Mouse (Mus musculus) limb, embryonic 10.5 days (tissue): ENCODE measurements at regions not wholly inside any gene's neighbourhood (a gene's known extent, or its start where the extent isn't known, plus 50 kb on each side); places are given as distances from the start of the nearest gene placed in this dataset.
A peak's percentile ranks its signal among the peaks of the same experiment; 100 is the strongest.

Experiments
- DNase-seq: peaks from one replicate; pipeline ENCODE4 v3.0.0-alpha.2; 2017; ENCODE audit warnings: low spot score
- H3K27ac ChIP-seq: fragments of 300-500 bp; sonication (generic); 2 replicates; pipeline ENCODE4 v1.5.1; 2016; ENCODE audit warnings: mild to moderate bottlenecking
- H3K27me3 ChIP-seq: fragments of 300-500 bp; sonication (generic); 2 replicates; pipeline ENCODE4 v1.6.1; 2016; ENCODE audit warnings: low read depth, mild to moderate bottlenecking; ENCODE audit not compliant: poor library complexity, severe bottlenecking
- H3K36me3 ChIP-seq: fragments of 300-500 bp; sonication (generic); 2 replicates; pipeline ENCODE4 v1.6.1; 2016; ENCODE audit warnings: mild to moderate bottlenecking, moderate library complexity
- H3K4me1 ChIP-seq: fragments of 300-500 bp; sonication (generic); 2 replicates; pipeline ENCODE4 v1.6.1; 2016
- H3K4me3 ChIP-seq: fragments of 300-500 bp; sonication (generic); 2 replicates; pipeline ENCODE4 v1.5.1; 2016; ENCODE audit warnings: mild to moderate bottlenecking, moderate library complexity
- H3K9me3 ChIP-seq: fragments of 300-500 bp; sonication (generic); replicated peaks from 2 replicates; pipeline ENCODE4 v1.6.1; 2016; ENCODE audit warnings: mild to moderate bottlenecking
- WGBS: fragments of 180-500 bp; shearing (Covaris S2); methylation state at CpG from one replicate; pipeline ENCODE4 v1.1.7; 2016; 5-methylcytosine and 5-hydroxymethylcytosine counted together

DNA sequence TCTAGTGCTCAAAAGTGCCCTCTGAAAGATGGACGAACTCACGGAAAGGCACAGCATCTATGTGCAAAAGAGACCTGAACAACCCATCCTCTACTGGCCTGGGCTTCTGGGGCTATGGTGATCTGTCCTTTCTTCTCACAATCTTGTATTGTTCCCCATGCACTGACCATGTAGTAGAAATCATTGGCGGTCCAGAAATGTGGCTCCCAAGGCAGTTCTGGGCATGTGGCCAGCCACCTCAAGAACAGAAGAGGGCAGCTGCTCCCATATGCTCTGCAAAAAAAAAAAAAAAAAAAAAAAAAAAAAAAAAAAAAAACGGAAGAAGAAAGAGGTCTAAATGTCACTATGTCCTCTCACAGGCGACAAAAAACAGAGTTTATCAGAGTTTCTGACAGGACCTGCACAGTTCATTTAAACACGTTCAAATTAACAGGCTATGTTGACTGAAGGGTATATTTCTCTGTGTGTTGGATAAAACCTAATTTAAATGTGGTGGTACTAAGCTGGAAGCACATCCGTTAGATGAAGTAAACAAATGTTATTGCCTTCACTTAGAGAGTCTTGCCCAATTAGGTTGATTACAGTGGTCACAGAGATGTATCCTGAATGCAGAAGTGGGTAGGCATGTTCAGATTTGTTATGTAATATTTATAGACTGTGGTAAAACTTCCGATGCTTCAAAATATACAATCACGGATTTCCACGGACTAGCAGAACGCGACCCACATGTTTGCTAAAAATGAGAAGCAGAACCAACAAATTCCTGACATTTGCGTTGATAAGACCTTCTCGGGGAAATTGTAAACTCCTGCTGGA lies 470.9 kb downstream of the Epha4 start:
- DNase-seq: no peak
- WGBS: 81% methylated on average over 14 of the region's 14 CpGs
- Histone ChIP-seq H3K27ac (no peak overlapping the region), H3K9me3 (no peaks in the 10 kb centered on the region), H3K4me3 (no peak overlapping the region), H3K36me3 (no peaks in the 10 kb centered on the region), H3K27me3 (no peaks in the 10 kb centered on the region), H3K4me1 (no peaks in the 10 kb centered on the region)

DNA sequence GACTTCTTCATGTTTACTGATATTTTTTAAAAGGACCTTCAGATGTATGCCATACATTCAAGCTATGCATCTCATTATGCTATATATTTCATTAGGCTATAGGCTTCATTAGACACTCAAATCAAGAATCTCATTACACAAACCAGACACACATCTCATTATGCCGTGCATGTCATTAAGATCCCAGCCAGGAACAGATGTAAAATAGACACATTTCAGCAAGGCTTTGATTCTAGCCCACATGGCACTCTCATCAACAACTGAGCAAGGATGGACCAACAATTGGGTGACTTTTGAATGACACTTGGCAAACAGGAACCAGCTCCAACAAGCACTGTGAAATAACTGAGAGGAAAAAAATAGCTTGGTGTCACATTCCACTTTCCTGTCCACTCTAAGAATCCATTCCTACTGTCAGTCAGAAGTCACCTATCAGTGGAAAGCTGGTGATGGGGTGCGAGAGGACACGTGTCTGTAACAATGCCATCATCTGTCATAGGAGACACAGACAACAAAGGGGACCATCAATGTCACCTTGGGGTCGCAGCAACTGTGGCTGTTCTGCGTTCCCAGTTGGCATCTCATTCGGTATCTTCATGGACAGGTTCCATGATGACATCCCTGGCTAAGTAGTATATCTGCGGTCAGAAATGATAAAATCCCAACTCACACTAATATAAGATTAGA lies 466.0 kb downstream of the Epha4 start:
- no peaks in the 10 kb centered on the region for H3K4me1 ChIP-seq
- H3K9me3 ChIP-seq: no peaks in the 10 kb centered on the region
- no peak overlapping the region for H3K4me3 ChIP-seq
- H3K27ac ChIP-seq: no peak overlapping the region
- 93% methylated on average over 7 of the region's 7 CpGs for WGBS
- no peaks in the 10 kb centered on the region for H3K36me3 ChIP-seq
- DNase-seq: no peak
- H3K27me3 ChIP-seq: no peaks in the 10 kb centered on the region

DNA sequence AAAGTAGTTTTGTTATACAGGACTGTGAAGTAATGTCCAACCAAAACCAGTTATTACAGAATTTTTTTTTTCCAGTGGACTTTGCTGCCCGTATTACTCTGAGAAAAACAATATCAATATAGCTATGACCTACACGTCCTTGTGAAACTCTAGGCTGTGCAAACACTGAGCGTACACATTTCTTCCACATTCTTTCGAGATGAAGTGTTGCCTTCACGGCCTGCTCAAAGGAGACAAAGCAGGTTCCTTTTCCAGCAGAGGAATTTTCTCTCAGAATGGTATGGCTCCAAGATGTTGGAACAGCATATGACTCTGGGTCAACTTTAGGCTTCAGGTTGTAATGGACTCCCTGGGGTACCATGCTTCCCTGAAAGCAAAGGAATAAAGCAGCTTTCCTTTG lies 463.6 kb downstream of the Epha4 start:
- Histone ChIP-seq H3K27me3 (no peaks in the 10 kb centered on the region), H3K36me3 (no peaks in the 10 kb centered on the region), H3K27ac (no peak overlapping the region), H3K4me1 (no peaks in the 10 kb centered on the region), H3K4me3 (no peak overlapping the region), H3K9me3 (no peaks in the 10 kb centered on the region)
- no peak for DNase-seq
- WGBS: 92% methylated on average over 5 of the region's 5 CpGs

DNA sequence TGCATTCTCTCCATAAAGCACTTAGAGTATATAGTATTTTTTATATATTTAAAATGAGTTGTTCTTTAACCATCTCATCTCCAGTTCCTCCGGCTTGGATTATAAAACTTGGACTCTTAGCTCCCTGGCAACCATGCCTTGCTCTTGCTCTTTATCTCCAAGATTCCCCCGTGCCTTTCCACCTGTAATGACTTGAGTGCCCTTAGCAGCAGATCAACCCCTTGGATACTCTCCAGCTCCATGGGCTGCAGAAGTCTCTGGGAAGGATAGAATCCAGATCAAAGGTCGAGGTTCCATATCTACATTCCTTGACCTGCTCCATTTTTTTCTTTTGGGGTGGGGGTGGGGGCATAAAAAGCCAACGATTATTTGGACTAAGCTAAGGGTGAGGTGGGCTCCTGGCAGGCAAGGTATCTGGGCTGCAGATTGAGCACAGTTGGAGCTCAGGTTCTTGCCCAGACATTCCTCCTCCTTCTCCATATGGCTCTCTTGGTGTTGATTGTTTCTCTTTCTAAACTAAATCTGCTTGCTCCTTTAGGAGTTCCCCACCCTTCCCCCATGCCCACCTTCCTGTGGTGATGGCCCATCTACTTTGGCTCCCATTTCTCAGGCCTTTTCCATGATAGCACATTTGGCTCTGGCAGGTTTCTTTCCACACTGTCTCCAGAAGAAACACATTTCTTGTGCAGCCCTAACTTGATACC lies 460.9 kb downstream of the Epha4 start:
- WGBS: 81% methylated on average over 4 of the region's 4 CpGs

DNA sequence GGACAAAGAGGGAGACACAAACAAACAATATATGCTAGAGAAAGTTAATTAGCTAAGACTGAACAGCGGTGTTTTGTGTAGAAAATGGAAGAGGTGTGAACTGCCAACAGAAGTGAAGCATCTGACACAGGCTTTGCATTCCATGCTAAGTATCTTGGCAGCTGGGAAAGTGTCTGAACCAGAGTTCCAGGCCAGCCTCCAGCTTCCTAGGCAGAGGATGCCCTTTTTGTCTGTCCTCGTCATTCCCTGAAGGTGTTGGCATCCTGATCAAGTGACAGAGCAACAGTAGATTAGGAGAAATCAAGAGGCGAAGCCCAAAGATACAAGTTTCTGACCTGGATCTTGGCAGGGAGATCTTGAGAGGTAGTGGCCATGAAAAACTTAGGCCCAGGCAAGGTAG lies 452.4 kb downstream of the Epha4 start:
- Histone ChIP-seq H3K4me1 (0 out of 2 replicates have a peak, but pooled peaks cover 5% of the 10 kb centered on the region), H3K27me3 (no peaks in the 10 kb centered on the region), H3K4me3 (no peak overlapping the region), H3K36me3 (no peaks in the 10 kb centered on the region), H3K27ac (no peak overlapping the region), H3K9me3 (no peaks in the 10 kb centered on the region)
- DNase-seq: no peak
- WGBS: 81% methylated on average over 3 of the region's 3 CpGs

More for the DNA sequence above, 460.9 kb downstream of the Epha4 start:
- Histone ChIP-seq H3K4me1 (no peaks in the 10 kb centered on the region), H3K9me3 (no peaks in the 10 kb centered on the region), H3K36me3 (no peaks in the 10 kb centered on the region), H3K27me3 (no peaks in the 10 kb centered on the region), H3K4me3 (no peak overlapping the region), H3K27ac (no peak overlapping the region)
- DNase-seq: no peak

DNA sequence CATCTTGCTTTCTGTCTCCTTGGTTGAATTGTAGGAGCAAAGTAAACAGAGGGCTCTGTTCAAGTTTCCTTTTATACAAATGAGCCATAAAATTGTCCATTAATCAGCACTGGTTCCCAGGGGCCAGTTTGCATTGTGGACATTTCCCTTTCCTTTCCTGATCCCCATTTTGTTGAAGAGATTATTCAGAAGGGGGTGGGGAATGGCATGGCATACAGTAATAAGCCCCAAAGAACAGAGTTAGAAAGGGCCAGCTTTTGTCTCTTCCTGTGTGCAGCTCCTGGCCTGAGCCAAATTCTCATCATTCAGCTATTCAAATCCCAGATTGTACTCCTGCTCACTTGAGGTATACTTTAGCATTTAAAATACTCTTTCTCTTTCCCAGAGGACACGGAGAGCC lies 441.8 kb downstream of the Epha4 start:
- no peak overlapping the region for H3K27ac ChIP-seq
- H3K9me3 ChIP-seq: no peaks in the 10 kb centered on the region
- 76% methylated on average over 1 of the region's 1 CpGs for WGBS
- no peak overlapping the region for H3K4me3 ChIP-seq
- H3K36me3 ChIP-seq: no peaks in the 10 kb centered on the region
- no peaks in the 10 kb centered on the region for H3K27me3 ChIP-seq
- no peaks in the 10 kb centered on the region for H3K4me1 ChIP-seq
- DNase-seq: no peak

DNA sequence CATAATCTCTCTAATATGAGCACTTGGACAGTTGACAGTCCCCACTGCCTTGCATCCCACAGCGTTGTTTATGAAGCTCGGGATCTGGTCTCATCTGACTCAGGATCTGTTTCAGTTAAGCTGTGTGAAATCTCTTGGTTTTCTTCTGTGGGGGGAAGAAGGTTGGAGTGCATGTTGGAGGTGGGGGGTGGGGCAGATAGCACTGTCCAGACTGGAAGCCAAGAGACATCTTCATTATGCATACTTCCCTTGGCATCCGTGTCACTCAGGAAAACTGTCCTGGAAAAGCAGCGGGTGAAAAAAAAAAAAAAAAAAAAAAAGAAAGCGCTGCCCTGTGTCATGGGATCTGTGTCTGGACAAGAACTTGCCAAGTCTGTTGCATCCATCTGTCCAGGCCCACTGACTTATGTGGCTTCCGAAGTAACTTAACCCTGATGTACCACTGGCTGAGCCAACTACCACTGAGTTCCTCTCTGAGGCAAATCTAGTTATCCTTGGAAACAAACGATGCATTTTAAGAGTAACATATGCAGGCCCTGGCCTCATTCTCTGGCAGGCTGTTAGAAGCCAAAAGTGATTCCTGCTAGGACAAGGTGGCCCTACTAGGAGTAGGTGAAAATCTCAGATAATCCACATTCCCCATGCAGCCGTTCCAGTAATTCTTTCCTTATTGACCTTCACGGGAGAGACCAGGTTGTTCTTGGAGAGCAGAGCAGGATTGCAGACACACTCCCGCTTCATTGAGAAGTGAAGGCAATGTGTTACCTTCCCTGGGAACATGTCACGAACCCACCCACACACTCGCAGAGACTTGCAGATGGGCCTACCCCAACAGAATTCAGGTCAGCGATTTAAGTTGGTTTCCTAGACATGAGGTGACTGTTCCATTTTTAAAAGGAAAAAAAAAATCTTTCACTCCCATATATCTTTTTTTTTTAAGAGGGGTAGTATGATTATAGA lies 439.7 kb downstream of the Epha4 start:
- Histone ChIP-seq H3K36me3 (no peaks in the 10 kb centered on the region), H3K4me3 (no peak overlapping the region), H3K27me3 (no peaks in the 10 kb centered on the region), H3K4me1 (no peaks in the 10 kb centered on the region), H3K9me3 (no peaks in the 10 kb centered on the region), H3K27ac (no peak overlapping the region)
- 88% methylated on average over 13 of the region's 13 CpGs for WGBS
- DNase-seq: no peak

DNA sequence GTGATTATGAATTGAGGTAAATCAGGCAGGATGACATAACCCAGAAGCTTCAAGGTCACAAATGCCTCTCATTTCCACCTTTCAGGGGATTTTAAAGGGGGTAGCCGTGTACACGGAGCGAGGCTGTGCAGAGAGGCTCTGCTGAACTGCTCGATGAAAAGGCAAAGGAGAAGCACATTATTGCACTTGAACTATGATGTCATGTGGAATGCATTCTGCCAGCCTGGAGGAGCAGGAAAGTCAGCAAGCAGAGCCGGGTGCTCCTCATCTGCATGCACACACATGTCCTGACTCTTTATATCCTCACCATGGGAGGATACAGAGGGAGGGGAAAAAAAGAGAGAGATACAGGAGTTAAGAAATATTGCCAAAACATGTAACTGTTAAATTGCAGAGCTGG lies 434.1 kb downstream of the Epha4 start:
- Histone ChIP-seq H3K27me3 (0 out of 2 replicates have a peak, but pooled peaks cover 4% of the 10 kb centered on the region), H3K27ac (peak overlapping the region; percentile 40; the same call in 1 of the 2 replicates), H3K4me1 (peaks cover 35% of the 10 kb centered on the region), H3K36me3 (no peaks in the 10 kb centered on the region), H3K4me3 (no peak overlapping the region), H3K9me3 (no peaks in the 10 kb centered on the region)
- WGBS: 58% methylated on average over 5 of the region's 5 CpGs
- DNase-seq: no peak

DNA sequence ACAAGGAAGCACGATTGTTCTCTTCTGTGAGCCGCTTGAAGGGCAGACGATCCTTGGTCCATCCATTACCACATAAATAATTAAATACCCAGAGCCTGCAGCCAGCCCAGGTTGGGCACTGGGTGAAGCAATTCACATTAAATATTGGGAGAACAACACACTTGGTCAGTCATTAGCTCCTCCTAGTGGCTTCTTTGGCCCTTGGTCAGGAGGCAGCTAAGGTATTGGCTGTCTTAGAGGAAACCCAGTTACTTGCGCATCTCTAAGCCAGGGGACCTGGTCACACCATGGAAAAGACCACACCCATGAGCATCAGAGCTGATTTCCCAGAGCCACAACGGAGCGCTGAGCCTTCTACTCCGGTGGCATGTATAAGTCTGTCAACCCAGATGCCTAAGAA lies 433.2 kb downstream of the Epha4 start:
- Histone ChIP-seq H3K27ac (no peak overlapping the region), H3K27me3 (0 out of 2 replicates have a peak, but pooled peaks cover 4% of the 10 kb centered on the region), H3K4me3 (no peak overlapping the region), H3K4me1 (peaks cover 35% of the 10 kb centered on the region), H3K9me3 (no peaks in the 10 kb centered on the region), H3K36me3 (no peaks in the 10 kb centered on the region)
- peak; percentile 38 for DNase-seq
- 55% methylated on average over 7 of the region's 7 CpGs for WGBS

DNA sequence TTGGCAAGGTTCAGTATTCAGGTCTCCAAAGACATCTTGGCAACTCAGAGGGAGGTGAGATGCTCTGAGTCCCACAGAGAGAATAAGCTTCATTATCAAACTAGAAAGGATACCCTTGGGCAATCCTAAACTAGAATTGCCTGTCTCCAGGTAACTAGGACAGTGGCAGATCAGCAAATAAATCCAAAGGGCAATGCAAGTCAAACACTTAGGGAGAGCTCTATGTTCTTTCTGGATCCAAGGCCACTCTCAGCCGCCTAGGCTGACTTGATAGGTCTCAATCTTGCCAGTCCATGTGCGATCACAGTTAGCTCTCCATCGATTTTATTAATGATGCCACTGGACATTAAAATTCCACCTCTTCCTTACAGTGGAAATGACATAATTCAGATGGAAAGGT lies 432.5 kb downstream of the Epha4 start:
- 0 out of 2 replicates have a peak, but pooled peaks cover 4% of the 10 kb centered on the region for H3K27me3 ChIP-seq
- no peaks in the 10 kb centered on the region for H3K9me3 ChIP-seq
- DNase-seq: no peak
- no peak overlapping the region for H3K4me3 ChIP-seq
- H3K27ac ChIP-seq: no peak overlapping the region
- 92% methylated on average over 3 of the region's 3 CpGs for WGBS
- no peaks in the 10 kb centered on the region for H3K36me3 ChIP-seq
- H3K4me1 ChIP-seq: peaks cover 35% of the 10 kb centered on the region

DNA sequence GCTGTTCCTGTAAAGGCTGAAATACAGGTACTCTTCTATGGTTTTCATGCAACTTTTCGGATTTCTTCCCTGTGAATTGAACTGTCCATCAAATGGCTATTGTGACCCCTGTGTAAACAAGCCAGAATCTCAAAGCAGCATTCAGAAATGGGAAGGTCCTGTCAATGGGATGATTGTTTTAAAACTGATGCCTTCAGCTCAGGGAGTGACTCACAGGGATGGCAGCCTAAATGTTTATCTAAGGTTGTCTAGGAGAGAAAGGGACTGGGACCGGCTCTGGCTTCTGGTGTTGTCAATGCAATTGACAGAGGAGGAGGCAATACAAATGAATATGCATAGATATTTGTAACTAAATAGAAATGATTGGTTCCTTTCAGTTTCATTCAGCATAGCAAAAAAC lies 421.3 kb downstream of the Epha4 start:
- 47% methylated on average over 2 of the region's 2 CpGs for WGBS

DNA sequence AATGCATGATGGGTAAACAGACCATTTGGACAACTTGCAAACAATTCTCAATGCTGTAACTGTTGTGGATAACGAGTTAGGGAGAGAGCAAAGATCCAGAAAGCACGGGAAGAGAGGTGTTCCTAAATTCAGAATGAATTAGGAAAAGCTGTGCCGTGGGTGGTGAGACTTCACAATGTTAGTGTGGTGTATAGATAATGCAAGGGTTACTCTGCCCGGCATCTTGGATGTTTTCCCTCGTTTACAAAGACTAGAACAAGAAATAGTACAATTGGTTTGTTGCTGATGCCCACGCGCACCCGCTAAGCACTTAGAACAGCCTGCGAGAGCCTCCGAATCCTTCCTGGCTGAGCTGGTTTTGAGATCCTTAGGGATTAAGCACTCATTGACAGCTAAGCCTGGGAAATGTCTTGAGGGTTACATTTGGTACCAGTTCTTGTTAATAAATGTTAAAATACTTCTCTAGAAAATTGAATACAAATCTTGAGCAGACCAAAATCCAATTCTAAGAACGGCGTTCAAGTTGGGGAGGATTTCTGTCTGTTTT lies 413.1 kb downstream of the Epha4 start:
- no peak overlapping the region for H3K4me3 ChIP-seq
- no peak for DNase-seq

More for the DNA sequence above, 421.3 kb downstream of the Epha4 start:
- no peak for DNase-seq
- Histone ChIP-seq H3K27me3 (no peaks in the 10 kb centered on the region), H3K27ac (no peak overlapping the region), H3K4me3 (no peak overlapping the region), H3K4me1 (0 out of 2 replicates have a peak, but pooled peaks cover 2% of the 10 kb centered on the region), H3K9me3 (no peaks in the 10 kb centered on the region), H3K36me3 (no peaks in the 10 kb centered on the region)

More for the DNA sequence above, 413.1 kb downstream of the Epha4 start:
- Histone ChIP-seq H3K36me3 (no peaks in the 10 kb centered on the region), H3K27me3 (peaks cover 6% of the 10 kb centered on the region; the same call in 1 of the 2 replicates), H3K27ac (no peak overlapping the region), H3K9me3 (no peaks in the 10 kb centered on the region), H3K4me1 (peaks cover 15% of the 10 kb centered on the region)
- 60% methylated on average over 12 of the region's 12 CpGs for WGBS
